Mouse (Mus musculus) ES-Bruce4 (cell line): ENCODE measurements around the gene Kcnq1.

Source experiments
- CTCF ChIP-seq: IDR thresholded peaks from one replicate; pipeline ENCODE4 v1.8.1; 2011; ENCODE audit warnings: low read depth, low read length
- EP300 ChIP-seq: IDR thresholded peaks from 2 replicates; pipeline ENCODE4 v1.6.1; 2011; ENCODE audit warnings: low read depth, low read length; ENCODE audit not compliant: insufficient read depth
- POLR2A ChIP-seq: IDR thresholded peaks from one replicate; pipeline ENCODE4 v1.8.1; 2011; ENCODE audit warnings: low read length; ENCODE audit not compliant: insufficient read depth

- TF ChIP-seq CTCF (no peak), POLR2A (no peak), EP300 (no peak)
These were observed 243.1 kb downstream of the Kcnq1 start for GRCm38 (mm10) chr7:143349287-143349686.
